Mouse (Mus musculus) heart, postnatal 14 days (tissue): ENCODE data around the gene Tle1. TPM values are rescaled to one million over a fixed set of nuclear protein-coding genes. Genes with fewer than 3 reads are reported as not detected.

ENCODE experiments used
- DNase-seq, 2 experiments: peaks; one replicate each; pipeline ENCODE4 v3.0.0; 2021 to 2022
- intact Hi-C: fragments of 180-260 bp; cut with DNase I; formaldehyde crosslinking; loops from one replicate; pipeline ENCODE4 v1.15.1; 2025
- total RNA-seq, 2 experiments: library from RNA; stranded (reverse); gene quantifications; 2 replicates each; pipeline ENCODE4 v1.2.3; 2021

The Tle1 gene
- total RNA-seq, 2 experiments from 2014 or later = 11.6 to 14.3 TPM

- intact Hi-C loops = no loop called here
- no peak for DNase-seq
These were observed 33.5 kb downstream of the Tle1 start for GRCm38 (mm10) chr4:72167171-72167570.

GRCm38 (mm10) chr4:72166561-72166960 lies 34.2 kb downstream of the Tle1 start:
- intact Hi-C loops = no loop called here
- no peak for DNase-seq

- DNase-seq = no peak
- intact Hi-C loops = no loop called here
These were observed 35.0 kb downstream of the Tle1 start for GRCm38 (mm10) chr4:72165765-72166164.

- no peak for DNase-seq
- intact Hi-C loops = no loop called here
These were observed 38.1 kb downstream of the Tle1 start for GRCm38 (mm10) chr4:72162445-72163218.

GRCm38 (mm10) chr4:72160102-72160511 lies 40.6 kb downstream of the Tle1 start:
- no peak for DNase-seq
- intact Hi-C loops = no loop called here

- intact Hi-C loops = no loop called here
- DNase-seq = no peak
These were observed 42.8 kb downstream of the Tle1 start for GRCm38 (mm10) chr4:72157931-72158371.

- intact Hi-C loops = no loop called here
- DNase-seq = no peak
These were observed 50.1 kb downstream of the Tle1 start for GRCm38 (mm10) chr4:72150460-72151131.

- no peak for DNase-seq
- intact Hi-C loops = no loop called here
These were observed 54.7 kb downstream of the Tle1 start for GRCm38 (mm10) chr4:72146003-72146402.

GRCm38 (mm10) chr4:72144541-72144940 lies 56.2 kb downstream of the Tle1 start:
- intact Hi-C loops = no loop called here
- no peak for DNase-seq

- DNase-seq = no peak
- intact Hi-C loops = no loop called here
These were observed 60.0 kb downstream of the Tle1 start for GRCm38 (mm10) chr4:72140706-72141105.

- peak; percentile 7 to 20 for DNase-seq
- intact Hi-C loops = no loop called here
These were observed 61.1 kb downstream of the Tle1 start for GRCm38 (mm10) chr4:72139475-72140120.

GRCm38 (mm10) chr4:72138264-72139080 lies 62.2 kb downstream of the Tle1 start:
- intact Hi-C loops = no loop called here
- no peak for DNase-seq

- DNase-seq = no peak
- intact Hi-C loops = no loop called here
These were observed 68.1 kb downstream of the Tle1 start for GRCm38 (mm10) chr4:72132646-72133045.

- intact Hi-C loops = no loop called here
- no peak for DNase-seq
These were observed 73.1 kb downstream of the Tle1 start for GRCm38 (mm10) chr4:72127596-72127995.

- DNase-seq = no peak
- intact Hi-C loops = no loop called here
These were observed 75.9 kb downstream of the Tle1 start for GRCm38 (mm10) chr4:72124790-72125189.

GRCm38 (mm10) chr4:72122837-72123236 lies 77.9 kb downstream of the Tle1 start:
- DNase-seq = no peak
- intact Hi-C loops = no loop called here

GRCm38 (mm10) chr4:72122343-72122742 lies 78.4 kb downstream of the Tle1 start:
- DNase-seq = no peak
- intact Hi-C loops = no loop called here

GRCm38 (mm10) chr4:72120050-72120449 lies 80.7 kb downstream of the Tle1 start:
- intact Hi-C loops = no loop called here

GRCm38 (mm10) chr4:72105702-72106101 lies 95.0 kb downstream of the Tle1 start:
- no peak for DNase-seq
- intact Hi-C loops = no loop called here

More at GRCm38 (mm10) chr4:72120050-72120449, 80.7 kb downstream of the Tle1 start:
- DNase-seq = no peak

- no peak for DNase-seq
- intact Hi-C loops = no loop called here
These were observed 96.5 kb downstream of the Tle1 start for GRCm38 (mm10) chr4:72104186-72104585.

GRCm38 (mm10) chr4:72087811-72088210 lies 112.9 kb downstream of the Tle1 start:
- intact Hi-C loops = no loop called here
- DNase-seq = no peak
